Mouse (Mus musculus): ENCODE data around the gene Grip2.
A peak's percentile ranks its signal among the peaks of the same experiment; 100 is the strongest.

Gene Grip2

GRCm38 (mm10) chr6:91827016-91827570 lies at the start of gene Grip2:
Gene Grip2 (minus strand): TSS chr6:91827250.
- no peak for DNase-seq (ENCODE audit: low spot score in 2 of 2)

GRCm38 (mm10) chr6:91872781-91873180 lies 45.7 kb upstream of the Grip2 start:
- DNase-seq (ENCODE audit: low spot score in 2 of 2) = no peak

GRCm38 (mm10) chr6:91868091-91868490 lies 41.0 kb upstream of the Grip2 start:
- no peak for DNase-seq (ENCODE audit: low spot score in 2 of 2)

DNA sequence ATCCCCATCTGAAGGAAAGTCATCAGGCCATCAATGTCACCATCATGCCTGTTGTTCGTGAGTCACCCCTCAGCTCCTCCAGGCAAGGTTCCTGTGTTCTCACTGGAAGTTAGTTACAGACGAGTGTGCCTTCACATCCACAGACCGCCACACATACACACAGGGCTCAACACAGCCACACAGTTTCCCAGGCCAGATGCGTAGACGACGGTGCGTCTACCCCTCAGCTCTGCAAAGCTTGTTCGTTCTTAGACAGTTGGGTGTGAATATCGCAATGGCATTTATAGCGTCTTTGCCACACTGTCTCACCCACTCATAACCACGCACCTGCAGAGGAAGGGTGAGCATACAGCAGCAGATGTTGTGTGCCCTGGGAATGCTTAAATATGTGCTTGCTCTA lies 38.6 kb upstream of the Grip2 start:
- DNase-seq (ENCODE audit: low spot score in 2 of 2) = peak in 1 of 2 experiments; percentile 23

DNA sequence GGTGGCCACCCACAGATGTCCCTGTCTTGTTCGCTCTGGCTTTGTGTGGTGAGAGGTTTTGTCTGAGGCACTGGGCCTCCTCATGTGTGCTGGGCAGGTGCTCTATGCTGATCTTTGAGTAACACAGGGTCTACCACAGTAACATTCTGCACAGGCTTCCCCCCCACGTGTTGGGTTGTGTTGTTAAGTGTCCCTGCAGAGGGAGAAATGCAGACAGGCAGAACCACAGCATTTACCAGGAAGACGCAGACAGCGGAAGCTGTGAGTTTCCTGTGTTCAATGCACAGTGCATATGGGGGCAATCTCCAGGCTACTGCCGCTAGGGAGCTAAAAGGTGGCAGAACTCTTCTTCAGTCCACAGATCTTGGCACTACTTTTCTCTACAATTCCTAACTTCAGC lies 37.5 kb upstream of the Grip2 start:
- no peak for DNase-seq (ENCODE audit: low spot score in 2 of 2)

DNA sequence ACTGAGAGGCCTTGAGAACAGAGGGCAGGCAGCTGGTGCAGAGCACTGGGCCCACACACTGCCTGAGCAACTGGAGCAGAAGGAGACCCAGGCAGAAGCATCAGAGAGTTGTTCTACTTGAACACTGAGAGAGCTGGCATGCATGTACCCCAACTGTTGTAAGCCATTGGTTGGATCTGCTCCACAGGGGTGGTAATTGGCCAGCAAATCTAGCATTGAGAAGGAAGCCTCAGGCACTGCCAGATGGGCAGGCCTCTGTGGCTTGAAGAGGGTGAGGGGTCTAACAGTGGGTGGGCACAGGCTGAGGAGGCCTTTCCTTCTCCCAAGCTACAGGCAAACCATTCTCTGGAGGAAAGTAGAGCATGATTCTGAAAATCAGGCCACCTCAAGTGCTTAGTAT lies 35.8 kb upstream of the Grip2 start:
- DNase-seq (ENCODE audit: low spot score in 2 of 2) = no peak

DNA sequence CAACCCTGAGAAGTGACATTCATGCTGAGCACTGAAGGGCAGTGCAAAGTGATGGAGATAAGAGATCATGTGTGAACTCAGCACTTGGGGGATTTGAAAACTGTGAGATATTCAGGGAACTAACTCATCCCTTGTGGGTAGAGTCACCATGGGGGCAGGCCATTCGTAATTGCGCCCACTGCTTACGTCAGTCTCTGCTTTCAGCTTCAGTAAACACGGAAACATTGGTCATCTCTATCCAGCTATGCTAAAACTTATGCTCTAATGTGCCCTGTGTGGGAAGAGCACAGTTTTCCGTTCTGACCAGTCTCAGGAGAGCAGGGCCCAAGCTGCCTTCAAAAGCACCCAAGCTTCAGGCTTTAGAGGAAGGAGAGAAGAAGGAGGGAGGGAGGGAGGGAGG lies 31.3 kb upstream of the Grip2 start:
- no peak for DNase-seq (ENCODE audit: low spot score in 2 of 2)

- DNase-seq (ENCODE audit: low spot score in 2 of 2) = no peak
Measured at GRCm38 (mm10) chr6:91852550-91852949, 25.5 kb upstream of the Grip2 start.

DNA sequence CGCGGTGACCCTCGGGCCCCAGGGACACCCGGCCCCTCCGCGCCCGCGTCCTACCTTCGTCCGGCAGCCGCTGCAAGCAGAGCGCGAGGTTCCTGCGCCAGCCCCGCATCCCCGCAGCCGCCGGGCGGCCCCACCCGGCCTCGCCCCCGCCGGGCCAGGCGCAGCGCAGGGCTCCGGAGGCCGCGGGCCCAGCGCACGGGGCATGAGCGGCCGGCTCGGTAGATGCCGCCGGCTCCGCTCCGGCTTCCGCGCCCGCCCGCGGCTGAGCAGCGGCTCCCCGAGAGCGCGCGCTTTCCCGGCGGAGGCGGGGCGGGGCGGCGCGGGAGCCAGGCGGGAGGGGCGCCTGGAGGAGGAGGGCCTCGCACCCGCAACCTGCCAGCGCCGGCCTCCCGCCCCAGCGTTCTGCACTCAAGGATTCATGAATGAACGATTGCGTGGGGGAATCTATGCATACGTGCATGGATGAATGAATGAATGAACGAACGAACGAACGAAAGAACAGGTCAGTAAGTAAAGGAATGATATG lies 16.6 kb upstream of the Grip2 start:
- no peak for DNase-seq (ENCODE audit: low spot score in 2 of 2)

- no peak for DNase-seq (ENCODE audit: low spot score in 2 of 2)
Measured at GRCm38 (mm10) chr6:91842897-91843627, 16.0 kb upstream of the Grip2 start.

- DNase-seq (ENCODE audit: low spot score in 2 of 2) = peak; percentile 35 to 61
Measured at GRCm38 (mm10) chr6:91839010-91839871, 12.2 kb upstream of the Grip2 start.

DNA sequence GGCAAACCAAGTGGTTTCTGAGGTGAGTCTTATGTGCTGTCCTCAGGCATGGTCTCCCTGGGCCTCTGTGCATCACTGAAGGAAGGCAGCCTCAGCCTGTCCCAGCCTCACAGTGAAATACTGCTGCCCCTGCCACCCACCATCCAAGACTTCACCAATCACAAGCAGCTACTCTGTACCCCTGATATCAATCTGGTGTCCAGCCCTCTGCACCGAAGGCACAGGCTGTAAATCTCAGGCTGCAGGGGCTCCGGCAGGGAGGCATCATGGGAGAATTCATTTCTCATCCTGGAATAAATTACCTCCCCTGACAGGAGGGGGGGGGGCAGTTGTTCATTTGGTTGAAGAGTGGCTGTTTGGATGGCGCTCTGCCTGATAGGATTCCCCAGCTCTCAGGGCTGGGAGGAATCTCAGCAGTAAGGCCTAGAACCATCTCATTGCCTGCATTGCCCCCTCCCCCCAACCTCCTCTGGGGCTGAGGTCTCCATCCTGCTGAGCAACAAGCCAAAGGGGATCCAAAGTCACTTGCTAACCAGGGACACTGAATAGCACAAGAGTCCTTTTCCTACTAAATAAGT lies 5.9 kb upstream of the Grip2 start:
- DNase-seq (ENCODE audit: low spot score in 2 of 2) = no peak

DNA sequence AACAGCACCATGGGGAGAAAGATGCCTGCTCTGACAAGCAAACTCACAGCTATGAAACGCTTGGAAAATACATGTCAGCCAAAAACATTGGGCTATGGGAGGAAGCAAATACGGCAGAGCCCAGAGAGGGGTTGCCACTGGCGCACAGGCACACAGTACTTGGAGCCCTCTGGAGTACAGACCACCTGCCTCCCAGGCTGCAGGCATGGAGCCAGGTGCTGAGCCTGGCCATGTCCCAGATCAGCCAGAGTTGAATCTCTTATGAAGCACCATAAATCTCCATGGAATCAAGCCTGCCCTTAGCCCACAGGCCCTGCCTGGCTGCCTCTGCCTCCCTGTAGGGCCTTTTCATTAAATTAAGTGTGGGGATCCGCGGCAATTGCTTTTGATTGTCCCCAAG lies 876 bp upstream of the Grip2 start:
- DNase-seq (ENCODE audit: low spot score in 2 of 2) = no peak

DNA sequence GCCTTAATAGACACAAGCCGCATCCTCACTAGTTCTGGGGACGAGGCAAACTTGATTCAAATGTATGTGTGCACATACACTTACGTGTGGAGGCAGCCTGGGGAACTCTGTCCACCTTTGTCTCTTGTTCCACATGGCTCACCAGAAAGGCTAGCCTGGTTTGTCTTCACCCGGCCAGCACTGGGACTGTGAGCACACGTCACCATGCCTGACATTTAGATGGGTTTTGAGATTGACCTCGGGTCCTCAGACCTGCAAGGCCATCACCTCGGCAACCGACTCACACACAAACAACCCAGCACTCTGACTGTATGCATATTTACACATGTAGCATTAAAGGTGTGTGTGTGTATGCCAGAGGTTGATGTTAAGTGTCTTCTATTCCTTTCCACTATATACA lies 8.8 kb downstream of the Grip2 start:
- no peak for DNase-seq (ENCODE audit: low spot score in 2 of 2)

GRCm38 (mm10) chr6:91815976-91816375 lies 11.1 kb downstream of the Grip2 start:
- no peak for DNase-seq (ENCODE audit: low spot score in 2 of 2)

GRCm38 (mm10) chr6:91813611-91814010 lies 13.4 kb downstream of the Grip2 start:
- no peak for DNase-seq (ENCODE audit: low spot score in 2 of 2)

GRCm38 (mm10) chr6:91810007-91810406 lies 17.0 kb downstream of the Grip2 start:
- no peak for DNase-seq (ENCODE audit: low spot score in 2 of 2)

DNA sequence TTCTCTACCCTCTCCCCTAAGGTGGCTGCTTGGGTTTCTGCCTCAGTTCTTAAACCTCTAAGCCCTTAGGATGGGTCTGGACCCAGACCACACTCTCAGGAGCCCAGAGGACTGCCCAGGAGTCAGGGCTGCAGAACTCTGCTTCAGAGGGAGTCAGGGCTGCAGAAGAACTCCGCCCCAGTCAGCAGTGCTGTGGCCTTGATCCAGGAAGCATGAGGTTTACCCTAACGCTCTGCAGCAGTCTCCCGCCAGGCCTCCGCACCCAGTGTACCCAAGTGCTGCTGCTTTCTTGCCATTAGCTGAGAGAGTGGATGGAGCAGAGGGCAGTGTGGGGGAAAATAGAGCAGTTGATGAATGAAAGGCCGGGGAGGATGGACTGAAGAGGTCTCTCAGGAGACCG lies 19.0 kb downstream of the Grip2 start:
- DNase-seq (ENCODE audit: low spot score in 2 of 2) = no peak

GRCm38 (mm10) chr6:91807169-91807568 lies 19.9 kb downstream of the Grip2 start:
- peak in 1 of 2 experiments; percentile 27 for DNase-seq (ENCODE audit: low spot score in 2 of 2)

GRCm38 (mm10) chr6:91804177-91804576 lies 22.9 kb downstream of the Grip2 start:
- DNase-seq (ENCODE audit: low spot score in 2 of 2) = no peak

DNA sequence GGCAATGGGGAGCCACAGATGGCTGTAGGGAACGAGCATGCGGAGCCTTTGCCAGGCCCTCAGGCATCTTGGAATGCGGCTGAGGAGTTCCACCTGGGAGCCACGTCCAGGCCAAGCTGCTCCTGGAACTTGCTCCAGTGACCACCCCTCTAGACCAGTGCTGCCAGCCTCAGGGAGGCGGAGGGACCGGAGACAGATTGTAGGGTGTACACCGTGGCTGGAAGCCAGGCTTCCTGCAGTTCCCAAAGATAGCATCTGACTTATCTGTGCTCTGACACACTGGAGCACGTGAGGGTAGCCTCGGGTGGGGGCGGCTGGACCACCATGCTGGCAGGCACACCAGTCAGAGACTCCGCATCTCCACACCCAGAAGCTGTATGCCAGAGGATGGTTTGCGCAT lies 28.6 kb downstream of the Grip2 start:
- peak in 1 of 2 experiments; percentile 26 for DNase-seq (ENCODE audit: low spot score in 2 of 2)

- no peak for DNase-seq (ENCODE audit: low spot score in 2 of 2)
Measured at GRCm38 (mm10) chr6:91796736-91797135, 30.3 kb downstream of the Grip2 start.

All from frontal cortex, postnatal 14 days (tissue).